Mouse (Mus musculus): ENCODE data around the gene Cldn11.

- TF ChIP-seq CTCF (IDR thresholded peaks at IDR 0.05; ENCODE audit: low read depth) (no peak), EP300 (IDR thresholded peaks at IDR 0.05; ENCODE audit: low read depth) (no peak)
These were observed 8.1 kb upstream of the Cldn11 start for GRCm38 (mm10) chr3:31141621-31142020.

Data from liver, embryonic 14.5 days (tissue).